Mouse (Mus musculus) G1E (cell line): ENCODE results near the gene Scml4.

ENCODE experiments used
- CTCF ChIP-seq: IDR thresholded peaks from 2 replicates; pipeline ENCODE4 v1.5.1; 2012; ENCODE audit warnings: low read depth, low read length, inconsistent platforms, mixed read lengths
- GATA1 ChIP-seq: IDR thresholded peaks from 2 replicates; pipeline ENCODE4 v1.6.1; 2012; ENCODE audit warnings: borderline replicate concordance, low read length, inconsistent platforms, mixed read lengths
- TAL1 ChIP-seq: conservative IDR thresholded peaks from 2 replicates; pipeline ENCODE4 v1.6.1; 2012; ENCODE audit warnings: low read depth, low read length, inconsistent platforms, mixed read lengths

DNA sequence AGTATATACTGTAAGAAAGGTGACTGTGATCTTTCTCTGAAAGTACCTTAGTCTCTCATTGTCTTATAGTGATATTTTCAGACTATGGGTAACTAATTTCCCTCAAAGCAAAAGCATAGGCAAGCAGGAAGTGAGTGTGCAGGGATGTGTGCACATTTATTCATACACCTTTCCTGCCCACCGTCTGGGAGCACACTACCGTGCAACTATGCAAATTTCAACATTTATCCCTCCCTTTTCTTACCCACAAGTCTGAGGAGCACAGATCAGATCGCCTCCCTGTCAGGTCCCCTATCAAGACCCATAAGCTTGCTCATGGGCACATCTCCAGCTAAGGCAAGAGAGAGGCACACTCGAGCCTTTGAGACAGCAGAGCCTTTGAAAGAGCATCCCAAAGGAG, 41.2 kb downstream of the Scml4 start:
- TF ChIP-seq CTCF (no peak), TAL1 (no peak), GATA1 (no peak)
